Mouse (Mus musculus): ENCODE results near the gene Gm11099.

Gene Gm11099

GRCm38 (mm10) chr2:58859134-58859533 is at the start of gene Gm11099:
Gm11099 (plus strand) TSS chr2:58859434.
- no peak for DNase-seq

- no peak for DNase-seq
Measured at GRCm38 (mm10) chr2:58812941-58813340, 46.3 kb upstream of the Gm11099 start.

GRCm38 (mm10) chr2:58828910-58829600 is 30.2 kb upstream of the Gm11099 start:
- DNase-seq = peak; percentile 59

- DNase-seq = peak; percentile 61
Measured at GRCm38 (mm10) chr2:58829981-58830742, 29.1 kb upstream of the Gm11099 start.

GRCm38 (mm10) chr2:58832253-58832980 is 26.8 kb upstream of the Gm11099 start:
- DNase-seq = no peak

GRCm38 (mm10) chr2:58841021-58841420 is 18.2 kb upstream of the Gm11099 start:
- DNase-seq = no peak

GRCm38 (mm10) chr2:58842443-58842842 is 16.8 kb upstream of the Gm11099 start:
- no peak for DNase-seq

GRCm38 (mm10) chr2:58844499-58844898 is 14.7 kb upstream of the Gm11099 start:
- DNase-seq = no peak

- no peak for DNase-seq
Measured at GRCm38 (mm10) chr2:58879876-58880275, 20.6 kb downstream of the Gm11099 start.

- DNase-seq = no peak
Measured at GRCm38 (mm10) chr2:58905057-58905456, 45.8 kb downstream of the Gm11099 start.

GRCm38 (mm10) chr2:58906814-58907516 is 47.7 kb downstream of the Gm11099 start:
- peak; percentile 22 for DNase-seq

- DNase-seq = no peak
Measured at GRCm38 (mm10) chr2:58912339-58912738, 53.1 kb downstream of the Gm11099 start.

- DNase-seq = no peak
Measured at GRCm38 (mm10) chr2:58918351-58918750, 59.1 kb downstream of the Gm11099 start.

- DNase-seq = no peak
Measured at GRCm38 (mm10) chr2:58925551-58925950, 66.3 kb downstream of the Gm11099 start.

GRCm38 (mm10) chr2:58941361-58941760 is 82.1 kb downstream of the Gm11099 start:
- DNase-seq = no peak

- no peak for DNase-seq
Measured at GRCm38 (mm10) chr2:58948796-58949195, 89.6 kb downstream of the Gm11099 start.

GRCm38 (mm10) chr2:58952101-58952500 is 92.9 kb downstream of the Gm11099 start:
- DNase-seq = no peak

GRCm38 (mm10) chr2:58956351-58956750 is 97.1 kb downstream of the Gm11099 start:
- no peak for DNase-seq

GRCm38 (mm10) chr2:58956770-58957300 is 97.6 kb downstream of the Gm11099 start:
- no peak for DNase-seq
